Mouse (Mus musculus) kidney, adult 8-10 months (tissue): ENCODE results near the gene Fmod.

Source experiments
- DNase-seq, 2 experiments: peaks; one replicate each; pipeline ENCODE4 v3.0.0; 2022

Fmod gene

GRCm38 (mm10) chr1:134037172-134037571, at the start of gene Fmod:
Fmod (plus strand) TSS chr1:134037254.
- no peak for DNase-seq

GRCm38 (mm10) chr1:133988845-133989244, 48.2 kb upstream of the Fmod start:
- no peak for DNase-seq

- DNase-seq, result no peak
These were observed 45.8 kb upstream of the Fmod start for GRCm38 (mm10) chr1:133991277-133991676.

GRCm38 (mm10) chr1:134005490-134005889, 31.6 kb upstream of the Fmod start:
- DNase-seq, result no peak

- DNase-seq, result peak in 1 of 2 experiments; percentile 17
These were observed 30.8 kb upstream of the Fmod start for GRCm38 (mm10) chr1:134006105-134006764.

GRCm38 (mm10) chr1:134024293-134024971, 12.6 kb upstream of the Fmod start:
- DNase-seq, result no peak

- no peak for DNase-seq
These were observed 11.1 kb upstream of the Fmod start for GRCm38 (mm10) chr1:134025975-134026374.

- DNase-seq, result no peak
These were observed 10.3 kb upstream of the Fmod start for GRCm38 (mm10) chr1:134026741-134027140.

- peak in 1 of 2 experiments; percentile 36 for DNase-seq
These were observed 8.8 kb upstream of the Fmod start for GRCm38 (mm10) chr1:134028161-134028846.

GRCm38 (mm10) chr1:134036492-134036891, 562 bp upstream of the Fmod start:
- DNase-seq, result no peak

- DNase-seq, result no peak
These were observed 1.3 kb downstream of the Fmod start for GRCm38 (mm10) chr1:134038336-134038735.

GRCm38 (mm10) chr1:134039361-134039760, 2.3 kb downstream of the Fmod start:
- DNase-seq, result no peak

- DNase-seq, result peak in 1 of 2 experiments; percentile 50
These were observed 4.8 kb downstream of the Fmod start for GRCm38 (mm10) chr1:134041900-134042299.

GRCm38 (mm10) chr1:134042341-134042740, 5.3 kb downstream of the Fmod start:
- no peak for DNase-seq

GRCm38 (mm10) chr1:134044805-134045204, 7.8 kb downstream of the Fmod start:
- DNase-seq, result no peak

- DNase-seq, result peak in 1 of 2 experiments; percentile 78
These were observed 8.9 kb downstream of the Fmod start for GRCm38 (mm10) chr1:134045971-134046370.

- no peak for DNase-seq
These were observed 9.3 kb downstream of the Fmod start for GRCm38 (mm10) chr1:134046387-134046786.

- DNase-seq, result no peak
These were observed 10.4 kb downstream of the Fmod start for GRCm38 (mm10) chr1:134047431-134047830.

- DNase-seq, result peak in 1 of 2 experiments; percentile 73
These were observed 11.7 kb downstream of the Fmod start for GRCm38 (mm10) chr1:134048759-134049158.

- DNase-seq, result no peak
These were observed 12.5 kb downstream of the Fmod start for GRCm38 (mm10) chr1:134049542-134049941.

GRCm38 (mm10) chr1:134053207-134053606, 16.2 kb downstream of the Fmod start:
- DNase-seq, result peak; percentile 74 to 91

GRCm38 (mm10) chr1:134055058-134055457, 18.0 kb downstream of the Fmod start:
- DNase-seq, result no peak

GRCm38 (mm10) chr1:134055666-134056245, 18.7 kb downstream of the Fmod start:
- DNase-seq, result no peak
